ENCODE assay signal across 8 mouse cellular contexts in the genomic region with DNA sequence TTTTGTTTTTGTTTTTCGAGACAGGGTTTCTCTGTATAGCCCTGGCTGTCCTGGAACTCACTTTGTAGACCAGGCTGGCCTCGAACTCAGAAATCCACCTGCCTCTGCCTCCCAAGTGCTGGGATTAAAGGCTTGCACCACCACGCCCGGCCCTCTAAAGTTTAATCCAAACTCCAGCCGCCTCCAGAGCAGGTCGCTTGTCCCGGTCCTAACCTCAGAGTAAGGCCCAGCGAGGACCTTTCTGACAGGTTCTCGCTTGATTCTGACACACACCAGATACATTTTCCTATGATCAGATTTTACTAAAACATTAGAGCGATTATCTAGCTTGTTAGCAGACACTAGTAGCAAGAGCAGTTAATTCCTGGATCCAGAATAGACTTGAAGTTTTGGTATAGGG. TPM values are rescaled to one million over a fixed set of nuclear protein-coding genes. Genes with fewer than 3 reads are reported as not detected.
DNase-seq lines count a peak whose midpoint lies in the region; ATAC-seq and TF ChIP-seq lines count a peak whose summit lies in the region.
"Not testable (repeated sequence)": the region's sequence is repeated elsewhere in the genome, so short reads cannot be mapped to it uniquely, and the experiment has no call there.
"Had no signal": no experiment of that assay in that cellular context is flagged by ENCODE, and none has a peak within 500 bp of the region (broad histone marks: within the 10 kb centered on the region; RNA-seq: fewer than 3 reads in every experiment).

No protein-coding gene starts in this region.

- not testable (repeated sequence) for H3K4me1 ChIP-seq in forebrain, embryonic 14.5 days (ENCODE audit: control insufficient read depth, insufficient read depth, low read length); neural tube, embryonic 14.5 days (ENCODE audit: control insufficient read depth, insufficient read depth, low read length)
- peaks cover 15% of the 10 kb centered on the region for H3K4me1 ChIP-seq in kidney, adult 2 months (ENCODE audit: control insufficient read depth, insufficient read depth, low read length)
- peaks cover 18% of the 10 kb centered on the region for H3K4me1 ChIP-seq in limb, embryonic 15.5 days
- peaks cover 66% of the 10 kb centered on the region for H3K4me1 ChIP-seq in megakaryocyte, embryonic 14.5 days

- DNase-seq in cerebellum, postnatal 25 days, result peak; percentile 26 to 31
- DNase-seq in forebrain, embryonic 14.5 days (ENCODE audit: low spot score), result not testable (repeated sequence)
- DNase-seq in heart, postnatal 4 days, result peak; percentile 27
- peak; percentile 27 for DNase-seq in kidney, adult 2 months

- not testable (repeated sequence) for TF ChIP-seq CTCF in kidney, adult 2 months (conservative IDR thresholded peaks at IDR 0.05; ENCODE audit: insufficient read depth, insufficient read length, low read depth, low read length)

- peaks cover 14% of the 10 kb centered on the region for H3K36me3 ChIP-seq in forebrain, embryonic 14.5 days (ENCODE audit: control insufficient read depth, insufficient read depth, low read length)
- H3K36me3 ChIP-seq in kidney, adult 2 months (ENCODE audit: control insufficient read depth, insufficient read depth, low read length); neural tube, embryonic 14.5 days (ENCODE audit: control insufficient read depth, insufficient read depth, low read length): not testable (repeated sequence)
- H3K36me3 ChIP-seq in limb, embryonic 15.5 days, result peaks cover 14% of the 10 kb centered on the region
- H3K36me3 ChIP-seq in megakaryocyte, embryonic 14.5 days (replicated peaks; ENCODE audit: low read length), result peaks cover 14% of the 10 kb centered on the region

- 79% methylated on average over 9 of the region's 10 CpGs for WGBS in forebrain, embryonic 14.5 days
- WGBS in kidney, adult 2 months, result 63% methylated on average over 10 of the region's 10 CpGs
- 65% methylated on average over 10 of the region's 10 CpGs for WGBS in limb, embryonic 15.5 days
- WGBS in neural tube, embryonic 14.5 days, result 79% methylated on average over 10 of the region's 10 CpGs

- H3K4me2 ChIP-seq in forebrain, embryonic 14.5 days (ENCODE audit: low read length), result peak overlapping the region; percentile 57
- H3K4me2 ChIP-seq in limb, embryonic 15.5 days, result peak overlapping the region; percentile 58
- H3K4me2 ChIP-seq in neural tube, embryonic 14.5 days (ENCODE audit: low read depth, low read length), result peak overlapping the region; percentile 57; the same call in 1 of the 2 replicates

- peak overlapping the region; percentile 90; the same call in 1 of the 2 replicates for H3K4me3 ChIP-seq in forebrain, embryonic 14.5 days (ENCODE audit: low read depth, low read length)
- not testable (repeated sequence) for H3K4me3 ChIP-seq in kidney, adult 2 months (ENCODE audit: insufficient read depth, low read depth, low read length); neural tube, embryonic 14.5 days (ENCODE audit: low read depth, low read length)
- H3K4me3 ChIP-seq in limb, embryonic 15.5 days, result peak overlapping the region; percentile 95
- H3K4me3 ChIP-seq in megakaryocyte, embryonic 14.5 days (replicated peaks), result peak overlapping the region; percentile 23

- not testable (repeated sequence) for H3K9me3 ChIP-seq in forebrain, embryonic 14.5 days (replicated peaks; ENCODE audit: control insufficient read depth, low read length); limb, embryonic 15.5 days; megakaryocyte, embryonic 14.5 days; neural tube, embryonic 14.5 days (ENCODE audit: control insufficient read depth, low read length)

- not testable (repeated sequence) for ATAC-seq in forebrain, embryonic 14.5 days; limb, embryonic 15.5 days (ENCODE audit: insufficient number of reproducible peaks, low FRiP score, low TSS enrichment, low read depth); neural tube, embryonic 14.5 days (ENCODE audit: low read depth)

- not testable (repeated sequence) for H3K9ac ChIP-seq in forebrain, embryonic 14.5 days (ENCODE audit: low read length); limb, embryonic 15.5 days; neural tube, embryonic 14.5 days (replicated peaks; ENCODE audit: low read depth, low read length)

- TF ChIP-seq POLR2A in kidney, adult 2 months (IDR thresholded peaks at IDR 0.05; ENCODE audit: low read depth, low read length), result not testable (repeated sequence)

- not testable (repeated sequence) for H3K27me3 ChIP-seq in forebrain, embryonic 14.5 days (replicated peaks; ENCODE audit: control insufficient read depth, insufficient read depth, low read length); kidney, adult 2 months (replicated peaks; ENCODE audit: control insufficient read depth, insufficient read depth, low read length); limb, embryonic 15.5 days; megakaryocyte, embryonic 14.5 days (replicated peaks); neural tube, embryonic 14.5 days (ENCODE audit: control insufficient read depth, insufficient read depth, low read length)

- not testable (repeated sequence) for H3K27ac ChIP-seq in forebrain, embryonic 14.5 days (ENCODE audit: low read depth, low read length); kidney, adult 2 months (ENCODE audit: insufficient read depth, low read depth, low read length); limb, embryonic 15.5 days; neural tube, embryonic 14.5 days (ENCODE audit: low read depth, low read length)

RNA-seq across cellular contexts. Expression of a gene that starts 0.7 kb away (rescaled TPM):
- 61.2 and 62.7 TPM in 2 replicates for polyA plus RNA-seq in forebrain, embryonic 14.5 days (2014; fragmentation: Nextera tagmentation; extraction: Ambion mirVana)
- total RNA-seq in heart, postnatal 4 days (2021), result 100 to 1,000 TPM; 128 to 151 TPM
- 225 and 226 TPM in 2 replicates for polyA plus RNA-seq in kidney, adult 2 months (2012; rRNA removed)
- 75.7 and 86.1 TPM in 2 replicates for polyA plus RNA-seq in limb, embryonic 15.5 days (2015; fragmentation: Nextera tagmentation; extraction: Ambion mirVana)
- 147 and 152 TPM in 2 replicates for polyA plus RNA-seq in megakaryocyte, embryonic 14.5 days (2012; ENCODE audit: insufficient read depth, low replicate concordance)
- 54.3 TPM in 2 replicates for polyA plus RNA-seq in neural tube, embryonic 14.5 days (2014; fragmentation: Nextera tagmentation; extraction: Ambion mirVana)

RNA-seq across cellular contexts. Expression of a gene that starts 41.6 kb away (rescaled TPM):
- polyA plus RNA-seq in forebrain, embryonic 14.5 days (2014; fragmentation: Nextera tagmentation; extraction: Ambion mirVana), result 3.3 and 4.8 TPM in 2 replicates
- total RNA-seq in heart, postnatal 4 days (2021), result not detected
- polyA plus RNA-seq in kidney, adult 2 months (2012; rRNA removed), result 2,240 and 2,440 TPM in 2 replicates
- polyA plus RNA-seq in limb, embryonic 15.5 days (2015; fragmentation: Nextera tagmentation; extraction: Ambion mirVana), result 3.1 and 4.2 TPM in 2 replicates
- polyA plus RNA-seq in megakaryocyte, embryonic 14.5 days (2012; ENCODE audit: insufficient read depth, low replicate concordance), result not detected in 2 replicates
- polyA plus RNA-seq in neural tube, embryonic 14.5 days (2014; fragmentation: Nextera tagmentation; extraction: Ambion mirVana), result 7.4 and 8.6 TPM in 2 replicates
- total RNA-seq: adrenal gland, adult 2 months had no signal
- polyA plus RNA-seq: adrenal gland, adult 2 months had no signal

Comparison
In these comparisons a context has a peak if more than half of its experiments do, and no peak if none do; other contexts are left out.
1. RNA of a gene that starts 41.6 kb away (polyA plus RNA-seq): 2,240 to 2,440 TPM in kidney, adult 2 months; 7.4 to 8.6 TPM in neural tube, embryonic 14.5 days, 3.1 to 4.2 TPM in limb, embryonic 15.5 days, 3.3 to 4.8 TPM in forebrain, embryonic 14.5 days and not detected in megakaryocyte, embryonic 14.5 days; every median in the first group is over 100 times any median in the second.
2. Peak in every context shown above with its lines, with median percentiles within 50 percentile points of each other: H3K4me2 ChIP-seq.